Mouse (Mus musculus) lung, embryonic 16.5 days (tissue): ENCODE measurements around the gene Cnnm3. TPM values are rescaled to one million over a fixed set of nuclear protein-coding genes. Genes with fewer than 3 reads are reported as not detected.

Source experiments
- ATAC-seq: fragments of 200-750 bp; cut with Nextera tagmentation; 2 replicates; pipeline ENCODE4 v1.8.0; 2017; ENCODE audit warnings: low read depth, mild to moderate bottlenecking, moderate library complexity
- H3K27ac ChIP-seq: fragments of 300-500 bp; sonication (generic); 2 replicates; pipeline ENCODE4 v1.5.1; 2014; ENCODE audit warnings: mild to moderate bottlenecking, control low read depth, low read length
- H3K27me3 ChIP-seq: fragments of 300-500 bp; sonication (generic); 2 replicates; pipeline ENCODE4 v1.6.1; 2014; ENCODE audit warnings: low read depth, low read length, mixed read lengths; ENCODE audit not compliant: control insufficient read depth, insufficient read depth
- H3K36me3 ChIP-seq: fragments of 300-500 bp; sonication (generic); 2 replicates; pipeline ENCODE4 v1.6.1; 2014; ENCODE audit warnings: low read length; ENCODE audit not compliant: control insufficient read depth, insufficient read depth
- H3K4me1 ChIP-seq: fragments of 300-500 bp; sonication (generic); replicated peaks from 2 replicates; pipeline ENCODE4 v1.6.1; 2014; ENCODE audit warnings: low read length, mixed read lengths; ENCODE audit not compliant: control insufficient read depth, insufficient read depth
- H3K4me2 ChIP-seq: fragments of 300-500 bp; sonication (generic); 2 replicates; pipeline ENCODE4 v1.6.1; 2014; ENCODE audit warnings: low read depth, low read length, control low read depth
- H3K4me3 ChIP-seq: fragments of 300-500 bp; sonication (generic); 2 replicates; pipeline ENCODE4 v1.5.1; 2014; ENCODE audit warnings: mild to moderate bottlenecking, low read length, control low read depth
- H3K9ac ChIP-seq: fragments of 300-500 bp; sonication (generic); 2 replicates; pipeline ENCODE4 v1.6.1; 2014; ENCODE audit warnings: low read length, control low read depth
- H3K9me3 ChIP-seq: fragments of 300-500 bp; sonication (generic); 2 replicates; pipeline ENCODE4 v1.6.1; 2016; ENCODE audit warnings: low read length; ENCODE audit not compliant: control insufficient read depth
- WGBS: fragments of 180-500 bp; shearing (Covaris S2); extraction: QIAGEN DNeasy Blood & Tissue Kit; methylation state at CpG from one replicate; pipeline ENCODE4 v1.1.7; 2014; 5-methylcytosine and 5-hydroxymethylcytosine counted together
- polyA plus RNA-seq: library from polyadenylated mRNA; unstranded; fragments of >200 nt; fragmentation: Nextera tagmentation; extraction: Ambion mirVana; gene quantifications from 2 replicates; pipeline ENCODE4 v1.2.1, GENCODE M21; 2015

Gene Cnnm3
- polyA plus RNA-seq, 1 experiment from 2014 or later, result 3.5 TPM

GRCm38 (mm10) chr1:36513718-36514117, 2.1 kb downstream of the Cnnm3 start:
- ATAC-seq, result no peak
- Histone ChIP-seq H3K9me3 (no peaks in the 10 kb centered on the region), H3K4me2 (peak overlapping the region; percentile 83), H3K27ac (no peak overlapping the region), H3K4me1 (peaks cover 21% of the 10 kb centered on the region), H3K27me3 (no peaks in the 10 kb centered on the region), H3K36me3 (no peaks in the 10 kb centered on the region; the same call in 1 of the 2 replicates), H3K9ac (no peak overlapping the region), H3K4me3 (peak overlapping the region; percentile 90)
- WGBS, result 48% methylated on average over 2 of the region's 2 CpGs

- H3K4me1 ChIP-seq, result peaks cover 16% of the 10 kb centered on the region
Measured at GRCm38 (mm10) chr1:36518259-36518658, 6.6 kb downstream of the Cnnm3 start.

GRCm38 (mm10) chr1:36519626-36520025, 8.0 kb downstream of the Cnnm3 start:
- no peak overlapping the region for H3K9ac ChIP-seq
- H3K4me1 ChIP-seq, result peaks cover 4% of the 10 kb centered on the region
- H3K9me3 ChIP-seq, result no peaks in the 10 kb centered on the region
- H3K36me3 ChIP-seq, result peaks cover 30% of the 10 kb centered on the region
- no peak overlapping the region for H3K27ac ChIP-seq
- no peaks in the 10 kb centered on the region for H3K27me3 ChIP-seq
- no peak overlapping the region for H3K4me3 ChIP-seq
- no peak for ATAC-seq
- WGBS, result 72% methylated on average over 11 of the region's 11 CpGs
- no peak overlapping the region for H3K4me2 ChIP-seq

More at GRCm38 (mm10) chr1:36518259-36518658, 6.6 kb downstream of the Cnnm3 start:
- 80% methylated on average over 3 of the region's 3 CpGs for whole genome bisulfite sequencing
- no peak overlapping the region for H3K4me2 ChIP-seq
- H3K9me3 ChIP-seq, result no peaks in the 10 kb centered on the region
- H3K4me3 ChIP-seq, result no peak overlapping the region
- H3K27ac ChIP-seq, result no peak overlapping the region
- H3K36me3 ChIP-seq, result peaks cover 28% of the 10 kb centered on the region
- no peak overlapping the region for H3K9ac ChIP-seq
- no peak for ATAC-seq
- no peaks in the 10 kb centered on the region for H3K27me3 ChIP-seq

GRCm38 (mm10) chr1:36522210-36522609, 10.5 kb downstream of the Cnnm3 start:
- 89% methylated on average over 7 of the region's 7 CpGs for WGBS
- Histone ChIP-seq H3K36me3 (peaks cover 43% of the 10 kb centered on the region), H3K9me3 (no peaks in the 10 kb centered on the region), H3K4me1 (no peaks in the 10 kb centered on the region), H3K9ac (no peak overlapping the region), H3K4me2 (no peak overlapping the region), H3K27me3 (no peaks in the 10 kb centered on the region), H3K27ac (no peak overlapping the region), H3K4me3 (no peak overlapping the region)
- ATAC-seq, result no peak

GRCm38 (mm10) chr1:36523332-36524013, 11.8 kb downstream of the Cnnm3 start:
- 60% methylated on average over 9 of the region's 9 CpGs for WGBS

GRCm38 (mm10) chr1:36524058-36524457, 12.4 kb downstream of the Cnnm3 start:
- WGBS, result 26% methylated on average over 5 of the region's 5 CpGs
- Histone ChIP-seq H3K4me1 (no peaks in the 10 kb centered on the region), H3K9ac (no peak overlapping the region), H3K36me3 (peaks cover 41% of the 10 kb centered on the region), H3K27me3 (no peaks in the 10 kb centered on the region), H3K4me3 (no peak overlapping the region), H3K9me3 (no peaks in the 10 kb centered on the region), H3K27ac (no peak overlapping the region), H3K4me2 (no peak overlapping the region)
- ATAC-seq, result no peak

More at GRCm38 (mm10) chr1:36523332-36524013, 11.8 kb downstream of the Cnnm3 start:
- Histone ChIP-seq H3K27ac (no peak overlapping the region), H3K9me3 (no peaks in the 10 kb centered on the region), H3K4me2 (no peak overlapping the region), H3K36me3 (peaks cover 43% of the 10 kb centered on the region), H3K9ac (0 out of 2 replicates have a peak overlapping the region, but pooled peaks have one; percentile 21), H3K4me3 (no peak overlapping the region), H3K4me1 (no peaks in the 10 kb centered on the region), H3K27me3 (no peaks in the 10 kb centered on the region)
- peak; percentile 41; the same call in 1 of the 2 replicates for ATAC-seq

GRCm38 (mm10) chr1:36525774-36526173, 14.1 kb downstream of the Cnnm3 start:
- Histone ChIP-seq H3K36me3 (peaks cover 33% of the 10 kb centered on the region), H3K9me3 (no peaks in the 10 kb centered on the region), H3K4me3 (no peak overlapping the region), H3K27me3 (no peaks in the 10 kb centered on the region), H3K27ac (no peak overlapping the region), H3K4me1 (no peaks in the 10 kb centered on the region), H3K4me2 (no peak overlapping the region), H3K9ac (no peak overlapping the region)
- no peak for ATAC-seq
- 85% methylated on average over 12 of the region's 12 CpGs for WGBS

GRCm38 (mm10) chr1:36526903-36527302, 15.2 kb downstream of the Cnnm3 start:
- Histone ChIP-seq H3K4me2 (no peak overlapping the region), H3K27ac (no peak overlapping the region), H3K9me3 (no peaks in the 10 kb centered on the region), H3K9ac (no peak overlapping the region), H3K27me3 (no peaks in the 10 kb centered on the region), H3K36me3 (peaks cover 27% of the 10 kb centered on the region), H3K4me3 (no peak overlapping the region), H3K4me1 (no peaks in the 10 kb centered on the region)
- no peak for ATAC-seq
- 86% methylated on average over 10 of the region's 10 CpGs for WGBS

- H3K4me3 ChIP-seq, result no peak overlapping the region
- peaks cover 20% of the 10 kb centered on the region for H3K36me3 ChIP-seq
- no peaks in the 10 kb centered on the region for H3K9me3 ChIP-seq
- H3K27ac ChIP-seq, result no peak overlapping the region
- no peaks in the 10 kb centered on the region for H3K27me3 ChIP-seq
- H3K4me1 ChIP-seq, result no peaks in the 10 kb centered on the region
- 10% methylated on average over 1 of the region's 1 CpGs for WGBS
- no peak overlapping the region for H3K9ac ChIP-seq
- ATAC-seq, result no peak
- H3K4me2 ChIP-seq, result no peak overlapping the region
Measured at GRCm38 (mm10) chr1:36528351-36528750, 16.7 kb downstream of the Cnnm3 start.
